Mouse (Mus musculus) mesoderm, embryonic 11.5 days (tissue): Measurements from ENCODE around the gene Fgd4.

ENCODE experiments used
- DNase-seq: peaks from one replicate; pipeline ENCODE4 v3.0.0-alpha.2; 2012; ENCODE audit warnings: low read depth, low spot score

Fgd4 gene

GRCm38 (mm10) chr16:16600461-16600860, at the start of gene Fgd4:
Fgd4 (minus strand) TSS chr16:16600549.
- peak; percentile 55 for DNase-seq

- DNase-seq = no peak
Observed at GRCm38 (mm10) chr16:16645148-16645547, 44.8 kb upstream of the Fgd4 start.

GRCm38 (mm10) chr16:16633730-16634129, 33.4 kb upstream of the Fgd4 start:
- DNase-seq = no peak

- peak; percentile 66 for DNase-seq
Observed at GRCm38 (mm10) chr16:16599586-16600401, 555 bp downstream of the Fgd4 start.

- DNase-seq = no peak
Observed at GRCm38 (mm10) chr16:16596582-16596981, 3.8 kb downstream of the Fgd4 start.

GRCm38 (mm10) chr16:16592622-16593021, 7.7 kb downstream of the Fgd4 start:
- no peak for DNase-seq

- peak; percentile 90 for DNase-seq
Observed at GRCm38 (mm10) chr16:16584409-16585032, 15.8 kb downstream of the Fgd4 start.

- DNase-seq = no peak
Observed at GRCm38 (mm10) chr16:16576556-16576955, 23.8 kb downstream of the Fgd4 start.

- DNase-seq = no peak
Observed at GRCm38 (mm10) chr16:16574508-16574907, 25.8 kb downstream of the Fgd4 start.

- no peak for DNase-seq
Observed at GRCm38 (mm10) chr16:16573167-16573566, 27.2 kb downstream of the Fgd4 start.

GRCm38 (mm10) chr16:16571356-16571755, 29.0 kb downstream of the Fgd4 start:
- DNase-seq = no peak

- DNase-seq = no peak
Observed at GRCm38 (mm10) chr16:16566786-16567185, 33.6 kb downstream of the Fgd4 start.

GRCm38 (mm10) chr16:16566215-16566614, 34.1 kb downstream of the Fgd4 start:
- no peak for DNase-seq

GRCm38 (mm10) chr16:16565786-16566185, 34.6 kb downstream of the Fgd4 start:
- no peak for DNase-seq

GRCm38 (mm10) chr16:16560718-16561117, 39.6 kb downstream of the Fgd4 start:
- DNase-seq = no peak

- peak; percentile 93 for DNase-seq
Observed at GRCm38 (mm10) chr16:16559878-16560531, 40.3 kb downstream of the Fgd4 start.

GRCm38 (mm10) chr16:16559016-16559877, 41.1 kb downstream of the Fgd4 start:
- peak; percentile 56 for DNase-seq

GRCm38 (mm10) chr16:16557738-16558137, 42.6 kb downstream of the Fgd4 start:
- DNase-seq = no peak

- DNase-seq = no peak
Observed at GRCm38 (mm10) chr16:16554098-16554497, 46.3 kb downstream of the Fgd4 start.

GRCm38 (mm10) chr16:16552197-16552596, 48.2 kb downstream of the Fgd4 start:
- no peak for DNase-seq

- no peak for DNase-seq
Observed at GRCm38 (mm10) chr16:16549105-16549504, 51.2 kb downstream of the Fgd4 start.

GRCm38 (mm10) chr16:16546657-16547056, 53.7 kb downstream of the Fgd4 start:
- DNase-seq = no peak
